Mouse (Mus musculus) liver, embryonic 14.5 days (tissue): ENCODE measurements at regions not wholly inside any gene's neighbourhood (a gene's known extent, or its start where the extent isn't known, plus 50 kb on each side); places are given as distances from the start of the nearest gene placed in this dataset.

ENCODE experiments used
- CTCF ChIP-seq: IDR thresholded peaks from 2 replicates; pipeline ENCODE4 v1.5.1; 2016; ENCODE audit warnings: antibody characterized with exemption, low read depth, control low read depth
- EP300 ChIP-seq: IDR thresholded peaks from 2 replicates; pipeline ENCODE4 v1.6.1; 2016; ENCODE audit warnings: antibody characterized with exemption, low read depth

- TF ChIP-seq CTCF (no peak), EP300 (no peak)
Observed at GRCm38 (mm10) chr6:14500663-14501062, 254.4 kb downstream of the Ppp1r3a start.
